Mouse (Mus musculus): ENCODE measurements around the gene Orm3. TPM values are rescaled to one million over a fixed set of nuclear protein-coding genes. Genes with fewer than 3 reads are reported as not detected.

Orm3 gene
- total RNA-seq, 4 experiments from 2014 or later = not detected

DNA sequence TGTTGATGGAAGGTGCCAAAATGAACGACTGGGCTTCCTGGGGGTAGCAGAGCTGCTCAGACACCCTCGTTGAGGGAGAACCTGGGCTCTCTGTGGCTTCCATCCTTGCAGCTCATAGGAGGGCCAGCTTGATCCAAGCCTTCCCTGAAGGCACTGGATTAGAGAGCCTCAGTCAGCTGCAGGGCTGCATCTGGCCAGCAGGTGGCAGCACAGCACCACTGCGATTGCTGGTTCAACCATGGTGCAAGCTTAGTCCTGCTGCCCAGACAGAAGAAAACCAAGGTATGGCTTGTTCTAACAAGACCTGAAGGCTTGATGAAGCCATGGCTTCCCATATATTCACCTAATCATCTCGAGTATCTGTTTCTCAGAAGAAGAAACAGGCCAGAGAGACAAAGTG is 12.6 kb downstream of the Orm3 start:
- DNase-seq (ENCODE audit: low spot score in 2 of 2) = peak; percentile 62 to 95

DNA sequence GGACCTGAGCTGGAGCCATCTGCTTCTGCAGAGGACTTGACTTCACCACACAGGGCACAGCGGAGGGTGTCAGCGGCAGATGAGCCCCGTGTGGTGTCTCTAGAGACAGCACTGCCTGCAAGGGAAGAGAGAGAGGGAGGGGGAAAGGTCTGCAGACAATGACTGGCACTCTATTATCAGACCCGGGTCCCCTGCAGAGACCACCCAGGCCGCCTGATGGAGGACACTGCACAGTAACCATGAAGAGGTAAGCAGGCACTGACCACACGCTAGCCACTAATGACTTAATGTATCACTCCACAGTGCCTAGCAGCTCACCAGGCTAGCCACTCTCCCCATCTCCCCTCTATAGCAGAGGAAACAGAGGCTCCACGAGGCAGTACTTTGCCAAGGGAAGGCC is 14.9 kb downstream of the Orm3 start:
- no peak for DNase-seq (ENCODE audit: low spot score in 2 of 2)

DNA sequence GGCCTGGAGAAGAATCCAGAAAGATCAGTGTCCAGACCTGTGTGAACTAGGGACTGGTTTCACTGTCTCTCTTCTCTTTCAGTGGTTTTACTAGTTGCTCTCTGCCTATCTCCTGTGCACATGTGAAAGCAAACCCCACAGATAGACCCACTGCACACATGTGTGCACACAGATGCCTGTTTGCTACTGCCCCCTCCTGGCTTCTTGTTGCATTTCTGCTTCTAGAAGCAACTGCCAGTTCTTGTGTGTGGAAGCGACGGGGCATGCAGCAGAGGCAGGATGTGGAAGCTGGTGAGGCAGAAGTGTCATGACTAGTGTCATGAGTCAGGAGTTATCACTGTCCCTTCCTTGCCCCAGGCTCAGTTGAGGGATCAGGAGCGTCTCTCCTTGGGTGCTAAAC is 15.9 kb downstream of the Orm3 start:
- no peak for DNase-seq (ENCODE audit: low spot score in 2 of 2)

DNA sequence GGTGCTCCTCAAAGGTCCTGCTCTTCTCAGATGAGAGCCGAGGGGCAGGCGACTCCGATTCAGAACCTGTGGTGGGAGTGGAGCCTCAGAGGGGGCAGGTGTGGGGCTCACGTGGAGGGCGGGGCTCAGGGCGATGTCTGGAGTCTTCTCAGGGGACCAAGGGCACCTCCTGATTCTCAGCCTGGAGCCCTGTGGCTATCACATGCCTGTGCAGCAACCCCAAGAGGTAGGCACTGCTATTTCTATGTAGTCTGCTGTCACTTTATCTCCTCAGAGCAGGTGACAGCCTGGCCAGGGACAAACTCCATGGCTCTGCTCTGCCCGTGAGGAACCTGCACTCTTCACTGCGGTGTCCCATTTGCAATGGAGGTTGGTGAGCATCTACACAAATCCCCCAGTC is 17.4 kb downstream of the Orm3 start:
- DNase-seq (ENCODE audit: low spot score in 2 of 2) = no peak

DNA sequence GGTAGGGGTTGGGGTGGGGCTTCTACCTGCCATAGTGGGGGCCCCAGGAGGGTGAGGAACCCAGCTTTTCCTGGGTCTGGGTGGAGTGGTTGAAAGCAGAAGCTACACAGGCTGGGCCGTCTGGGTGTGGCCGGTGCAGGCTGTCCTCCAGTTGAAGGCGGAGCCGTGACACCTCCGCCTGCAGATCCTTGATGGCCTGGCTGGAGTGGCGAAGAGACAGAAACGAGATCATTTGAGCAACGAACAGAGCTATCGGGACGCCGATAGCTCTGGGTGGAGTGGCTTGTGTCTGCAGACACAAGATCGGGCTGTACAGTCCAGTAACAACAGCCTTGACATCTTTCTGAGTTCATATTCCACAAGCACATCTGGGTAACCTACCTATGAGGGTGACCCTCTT is 18.4 kb downstream of the Orm3 start:
- no peak for DNase-seq (ENCODE audit: low spot score in 2 of 2)

DNA sequence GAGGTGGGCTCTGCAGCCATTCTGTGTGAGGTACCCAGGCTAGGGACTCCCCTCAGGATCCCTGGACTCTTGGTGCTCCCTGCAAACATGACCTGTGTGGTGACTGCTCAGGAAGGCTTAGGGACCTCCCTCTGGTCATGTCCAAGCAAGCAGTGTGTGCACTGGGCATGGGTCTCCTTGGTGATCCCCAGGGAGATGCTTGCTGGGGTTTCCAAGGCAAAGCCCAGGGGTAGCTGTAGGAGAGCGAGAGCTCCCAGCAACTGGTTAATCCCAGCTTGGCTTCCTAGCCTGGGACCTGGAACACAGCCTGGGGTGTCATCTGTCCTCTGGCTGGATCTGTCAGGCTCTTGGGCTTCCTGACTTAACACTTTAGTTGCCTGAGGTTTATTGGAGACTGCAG is 19.4 kb downstream of the Orm3 start:
- no peak for DNase-seq (ENCODE audit: low spot score in 2 of 2)

DNA sequence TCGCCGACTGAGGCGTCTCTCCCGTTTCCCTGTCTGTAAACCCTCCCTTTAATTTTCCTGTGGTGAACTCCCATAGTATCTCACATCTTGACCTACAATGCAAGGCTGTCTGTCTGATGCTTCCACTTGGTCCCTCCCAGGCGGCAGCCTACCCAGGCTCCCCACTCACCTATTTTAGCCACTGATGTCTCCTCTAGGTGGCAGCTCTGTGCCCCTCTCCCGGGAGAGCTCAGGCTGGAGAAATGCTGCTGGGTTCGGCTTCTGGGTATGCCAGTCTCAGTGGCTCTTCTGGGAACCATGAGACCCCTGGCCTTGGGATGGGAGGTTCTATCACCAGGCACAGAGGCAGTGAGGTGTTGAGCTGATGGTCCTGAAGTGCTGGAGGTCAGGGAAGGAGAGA is 21.5 kb downstream of the Orm3 start:
- no peak for DNase-seq (ENCODE audit: low spot score in 2 of 2)

DNA sequence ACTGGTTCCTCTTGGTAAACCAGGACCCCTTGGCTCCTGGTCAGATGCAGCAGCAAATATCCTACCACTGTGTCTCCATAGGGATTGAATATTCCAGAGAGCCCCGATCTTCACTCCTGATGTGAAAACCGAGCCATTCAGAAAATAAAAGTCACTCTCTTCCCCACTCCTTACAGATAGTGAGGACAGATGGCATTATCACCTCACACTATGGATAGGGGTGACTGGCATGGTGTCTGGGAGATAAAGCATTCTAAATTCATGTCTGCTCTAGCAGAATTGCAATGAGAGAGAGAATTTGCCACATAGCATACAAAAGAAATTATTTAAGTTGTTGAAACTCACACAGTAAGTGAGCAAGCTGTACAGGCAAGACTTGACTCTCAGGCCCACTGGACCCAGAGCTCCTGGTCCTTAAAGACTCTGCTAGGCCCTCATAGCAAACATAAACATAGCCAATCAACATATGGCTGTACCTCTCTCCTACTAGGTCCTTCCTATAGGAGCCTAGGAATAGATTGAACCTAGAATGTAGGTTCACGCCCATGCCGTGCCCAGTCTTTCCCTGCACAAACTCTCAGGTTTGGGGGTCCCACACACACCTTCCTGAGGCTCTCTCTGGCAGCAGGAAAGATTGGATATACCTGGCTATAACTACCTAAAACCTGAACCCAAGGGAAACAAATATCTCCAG is 26.9 kb downstream of the Orm3 start:
- no peak for DNase-seq (ENCODE audit: low spot score in 2 of 2)

DNA sequence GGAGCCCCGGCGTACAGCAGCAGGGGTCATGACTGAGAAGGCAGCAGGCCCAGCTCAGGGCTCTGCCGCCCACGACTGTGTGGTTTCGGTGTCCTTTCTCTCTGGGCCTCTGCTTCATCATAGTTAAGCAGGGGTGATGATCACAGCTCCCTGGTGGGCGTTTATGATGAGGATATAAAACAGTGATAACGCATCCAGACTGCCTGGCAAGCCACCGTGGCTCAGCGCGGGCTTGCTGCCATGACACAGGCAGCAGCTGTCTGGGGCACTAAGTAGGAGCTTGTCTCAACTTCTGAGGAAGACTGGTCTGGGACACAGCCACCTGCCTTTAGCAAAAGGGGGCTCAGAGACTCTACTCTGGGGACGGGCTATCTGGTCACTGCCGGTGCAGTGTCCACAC is 27.5 kb downstream of the Orm3 start:
- no peak for DNase-seq (ENCODE audit: low spot score in 2 of 2)

DNA sequence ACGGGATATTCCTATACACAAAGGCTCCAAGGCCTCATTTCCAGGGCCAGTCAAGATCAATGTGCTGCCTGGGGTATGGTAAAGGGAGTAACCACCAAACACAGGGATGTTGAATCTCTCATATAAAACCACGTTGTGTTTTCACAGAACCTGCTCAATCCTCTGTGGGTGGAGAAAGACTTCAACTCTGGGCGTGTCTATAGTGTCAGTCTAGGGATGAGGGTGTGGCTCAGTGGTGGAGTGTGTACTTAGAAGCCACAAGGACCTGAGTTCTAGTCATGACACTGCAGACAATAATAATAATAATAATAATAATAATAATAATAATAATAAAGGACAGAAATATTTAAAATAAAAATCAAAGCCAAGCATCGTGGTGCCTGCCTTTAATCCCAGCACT is 28.3 kb downstream of the Orm3 start:
- DNase-seq (ENCODE audit: low spot score in 2 of 2) = no peak

DNA sequence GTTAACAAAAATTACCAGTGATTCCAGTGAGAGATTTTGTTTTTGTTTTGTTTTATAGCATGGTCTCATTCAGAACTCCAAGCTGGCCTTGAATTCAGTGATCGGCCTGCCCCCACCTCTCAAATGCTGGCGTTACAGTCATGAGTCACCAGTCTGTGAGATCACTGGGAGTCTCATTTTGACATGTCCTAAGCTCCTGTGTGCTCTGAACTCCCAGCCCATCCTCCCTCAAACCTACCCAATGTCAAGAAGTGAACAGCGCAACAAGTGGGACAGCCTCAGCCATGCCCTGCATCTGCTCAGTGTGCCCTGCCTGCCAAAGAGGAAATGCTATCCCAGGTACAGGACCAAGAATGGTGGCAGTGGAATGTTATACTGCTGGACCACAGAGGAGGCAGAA is 29.3 kb downstream of the Orm3 start:
- no peak for DNase-seq (ENCODE audit: low spot score in 2 of 2)

DNA sequence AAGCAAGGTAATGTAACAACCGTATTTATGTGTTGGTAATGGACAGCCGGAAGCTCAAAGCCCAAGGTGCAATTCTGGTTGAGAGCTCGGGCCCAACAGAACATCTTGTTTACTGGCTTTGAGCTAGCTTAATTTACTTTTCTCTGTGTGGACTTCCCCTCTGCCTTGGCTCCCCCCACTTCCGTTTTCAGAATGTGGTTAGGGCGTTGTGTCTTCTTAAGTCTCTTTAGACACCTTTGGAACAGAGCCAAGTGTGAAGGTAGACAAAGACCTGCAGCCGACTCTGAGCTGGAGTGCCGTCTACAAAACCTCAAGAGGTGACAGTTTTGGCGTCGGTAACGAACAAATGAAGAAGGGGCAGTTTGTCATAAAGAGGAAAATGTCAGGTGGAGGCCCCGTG is 29.8 kb downstream of the Orm3 start:
- DNase-seq (ENCODE audit: low spot score in 2 of 2) = no peak

DNA sequence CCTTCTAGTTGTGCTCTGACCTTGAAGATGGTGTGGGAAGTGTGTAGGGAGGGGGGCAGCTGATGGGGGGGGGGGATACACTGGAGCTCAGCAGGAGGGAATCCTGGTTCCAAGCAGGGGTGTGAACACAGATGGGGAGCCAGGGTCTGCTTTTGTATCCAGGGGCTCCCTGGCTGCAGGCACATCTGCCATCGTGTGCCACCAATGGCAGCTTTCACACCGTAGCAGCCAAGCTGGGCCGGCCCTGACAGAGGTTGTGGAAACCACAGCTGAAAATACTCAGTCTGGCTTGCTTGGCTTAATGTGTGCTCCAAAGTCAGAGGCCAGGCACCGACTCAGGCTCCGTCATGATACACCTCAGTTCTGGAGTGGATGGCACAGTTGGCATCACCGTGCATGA is 32.1 kb downstream of the Orm3 start:
- DNase-seq (ENCODE audit: low spot score in 2 of 2) = no peak

DNA sequence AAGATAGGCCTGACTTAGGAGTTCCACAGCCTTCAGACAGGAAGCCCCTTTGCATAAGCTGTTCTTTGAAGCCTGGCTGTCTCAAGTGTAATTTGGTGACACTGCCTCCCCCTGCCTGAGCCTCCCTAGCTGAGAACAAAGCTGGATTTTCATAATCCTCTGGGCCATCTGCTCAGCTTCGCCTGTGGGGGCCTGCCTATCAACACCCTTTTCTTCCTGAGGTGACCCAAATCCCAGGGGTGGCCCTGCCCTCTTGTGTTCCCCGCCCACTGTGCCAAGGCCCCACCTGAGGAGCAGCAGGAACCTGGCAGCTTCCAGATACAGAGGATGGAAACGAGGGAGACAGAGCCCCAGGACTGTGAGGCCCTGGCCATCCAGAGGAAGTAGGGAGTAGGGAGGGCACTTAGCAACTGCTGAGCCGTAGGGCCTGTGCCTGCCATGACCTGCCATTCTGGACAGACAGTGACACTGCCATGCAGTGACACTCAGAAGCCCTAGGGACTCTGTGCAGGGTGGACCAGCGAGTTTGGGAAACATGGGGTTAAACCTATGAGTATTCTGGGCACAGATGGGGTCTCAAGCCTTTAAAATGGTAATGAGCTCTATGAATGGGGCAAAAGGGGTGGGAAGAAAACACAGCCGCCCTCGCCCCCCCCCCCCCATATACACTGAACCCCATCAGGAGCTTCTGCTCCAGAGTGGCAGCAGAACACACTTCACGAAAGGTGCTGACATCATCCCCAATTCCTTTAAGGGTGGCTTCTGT is 33.3 kb downstream of the Orm3 start:
- no peak for DNase-seq (ENCODE audit: low spot score in 2 of 2)

DNA sequence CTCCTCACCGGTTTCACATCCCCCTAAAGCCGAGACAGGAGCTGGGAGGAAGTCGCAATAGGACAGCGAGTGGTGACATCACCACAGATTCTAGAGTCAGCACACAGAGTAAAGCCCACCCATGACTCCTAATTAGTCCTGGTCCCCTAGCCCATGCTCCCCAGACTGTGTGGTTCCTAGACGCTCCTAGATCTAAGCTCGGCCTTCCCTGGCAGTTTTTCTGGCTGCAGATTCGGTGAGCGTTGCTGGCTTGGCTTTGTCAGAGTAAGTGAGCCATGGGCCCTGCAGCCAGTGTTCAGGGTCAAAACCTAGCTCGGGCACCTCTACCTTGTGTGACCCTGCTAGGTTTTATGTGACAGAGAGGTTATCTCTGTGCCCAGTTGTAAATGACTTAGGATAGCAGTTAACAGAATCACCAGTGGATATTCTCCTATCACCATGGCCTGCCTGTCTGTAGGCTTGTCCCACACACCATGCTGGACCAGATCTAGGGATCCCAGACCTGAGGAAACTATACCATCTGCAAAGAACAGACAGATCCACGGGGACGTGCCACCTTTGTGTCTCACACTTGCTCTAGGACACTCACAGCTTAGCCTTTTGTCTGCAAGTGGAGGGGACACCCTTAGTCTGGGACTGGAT is 34.0 kb downstream of the Orm3 start:
- no peak for DNase-seq (ENCODE audit: low spot score in 2 of 2)

DNA sequence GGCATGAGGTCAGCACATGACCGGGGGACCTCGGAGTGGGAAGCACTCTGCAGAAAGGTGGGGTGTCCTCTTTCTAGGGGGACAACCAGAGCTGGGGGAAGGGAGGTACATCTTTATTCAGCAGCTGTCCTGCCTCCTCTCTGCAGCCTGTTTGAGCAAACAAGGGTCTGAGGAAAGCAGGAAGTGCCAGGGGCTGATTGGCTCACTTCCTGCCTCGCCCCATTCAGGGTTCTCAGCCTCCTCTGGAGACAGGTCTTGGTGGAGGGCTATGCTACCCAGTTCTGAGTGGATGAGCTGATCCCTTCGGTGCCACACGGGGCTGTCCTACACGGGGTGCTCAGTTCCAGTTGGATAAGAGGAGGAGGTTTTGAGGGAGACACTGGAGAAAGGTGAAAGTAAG is 35.4 kb downstream of the Orm3 start:
- DNase-seq (ENCODE audit: low spot score in 2 of 2) = no peak

DNA sequence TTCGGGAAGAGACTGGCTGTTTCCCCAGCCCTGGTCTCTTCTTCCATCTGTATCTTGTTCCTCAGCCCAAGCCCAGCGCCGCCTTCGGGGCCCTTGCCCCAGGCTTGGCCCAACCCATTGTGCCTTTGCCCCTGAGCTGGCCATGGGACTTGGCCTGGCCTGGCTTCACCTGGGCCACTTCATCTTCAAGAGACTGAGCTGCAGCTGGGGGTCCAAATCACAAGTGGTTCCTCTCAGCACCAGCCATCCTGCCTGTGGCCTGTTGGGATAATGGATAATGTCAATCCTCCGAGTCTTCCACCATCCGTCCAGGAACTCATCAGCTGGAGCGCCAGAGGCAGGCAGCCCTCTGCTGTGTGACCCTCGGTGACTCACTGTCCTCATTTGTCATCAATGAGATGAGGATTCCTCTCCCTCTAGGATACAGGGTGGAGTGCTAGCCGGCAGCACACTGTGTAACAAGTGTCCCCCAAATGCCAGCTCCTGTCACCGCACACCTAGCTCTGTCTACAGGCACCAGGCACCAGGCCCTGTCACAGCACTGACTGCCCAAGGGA is 42.1 kb downstream of the Orm3 start:
- no peak for DNase-seq (ENCODE audit: low spot score in 2 of 2)

DNA sequence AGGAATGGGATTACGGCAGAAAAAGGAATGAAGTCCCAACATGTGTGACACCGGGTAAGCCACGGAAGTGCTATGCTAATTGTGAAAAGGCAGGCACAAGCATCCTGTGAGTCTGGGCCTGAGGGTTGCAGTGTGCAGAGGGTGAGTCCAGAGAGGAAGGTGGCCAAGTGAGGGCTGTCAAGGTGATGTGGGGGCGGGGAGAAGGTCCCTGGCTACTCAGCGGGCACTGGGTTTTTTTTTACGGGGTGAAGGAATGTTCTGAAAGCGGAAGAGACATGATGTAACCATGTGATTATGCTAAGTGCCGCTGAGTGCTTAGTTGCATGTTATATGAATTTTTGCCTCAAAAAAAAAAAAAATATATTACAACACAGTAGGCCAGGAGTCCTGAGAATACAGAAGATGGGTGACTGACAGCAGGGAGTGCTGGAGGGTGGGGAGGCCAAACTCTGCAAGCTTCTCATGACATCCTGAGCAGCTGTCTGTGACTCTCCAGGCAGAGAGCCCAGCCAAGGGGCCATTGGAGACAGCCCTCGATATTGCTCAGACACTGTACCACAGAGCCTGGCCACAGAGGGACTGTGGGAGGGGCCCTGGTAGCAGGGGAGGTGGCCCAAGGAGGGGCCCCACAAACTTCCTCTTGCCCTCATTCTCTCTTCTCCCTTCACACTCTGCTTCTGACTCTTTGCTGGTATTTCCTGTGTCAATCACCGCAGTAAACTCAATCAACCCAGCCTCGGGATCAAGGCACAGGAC is 43.1 kb downstream of the Orm3 start:
- DNase-seq (ENCODE audit: low spot score in 2 of 2) = no peak

DNA sequence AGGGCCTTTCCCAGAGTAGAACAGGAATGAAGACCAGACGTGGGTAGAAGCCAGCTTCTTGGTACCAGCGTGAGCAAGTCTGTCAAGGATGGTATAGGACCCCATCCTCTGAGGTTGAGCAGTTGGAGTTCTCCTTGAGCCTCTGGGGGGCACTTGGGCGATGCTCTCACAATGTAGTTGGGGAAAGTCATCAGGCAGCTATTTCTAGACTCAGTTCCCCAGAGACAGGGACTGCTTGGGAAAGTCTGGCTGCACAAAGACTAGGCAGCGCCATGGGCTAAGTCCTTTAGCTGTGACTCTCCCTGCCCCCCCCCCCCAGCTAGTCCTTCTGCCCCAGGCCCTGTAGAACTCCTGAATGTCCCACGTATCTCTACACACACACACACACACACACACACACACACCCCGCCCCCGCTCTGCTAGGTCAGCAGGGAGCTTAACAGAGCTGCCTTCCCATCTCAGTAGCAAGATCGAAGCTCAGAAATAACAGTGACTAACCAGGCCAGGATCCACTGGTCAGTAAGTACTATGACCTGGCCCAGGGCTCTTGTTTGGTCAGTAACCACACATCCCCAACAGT is 43.8 kb downstream of the Orm3 start:
- DNase-seq (ENCODE audit: low spot score in 2 of 2) = no peak

DNA sequence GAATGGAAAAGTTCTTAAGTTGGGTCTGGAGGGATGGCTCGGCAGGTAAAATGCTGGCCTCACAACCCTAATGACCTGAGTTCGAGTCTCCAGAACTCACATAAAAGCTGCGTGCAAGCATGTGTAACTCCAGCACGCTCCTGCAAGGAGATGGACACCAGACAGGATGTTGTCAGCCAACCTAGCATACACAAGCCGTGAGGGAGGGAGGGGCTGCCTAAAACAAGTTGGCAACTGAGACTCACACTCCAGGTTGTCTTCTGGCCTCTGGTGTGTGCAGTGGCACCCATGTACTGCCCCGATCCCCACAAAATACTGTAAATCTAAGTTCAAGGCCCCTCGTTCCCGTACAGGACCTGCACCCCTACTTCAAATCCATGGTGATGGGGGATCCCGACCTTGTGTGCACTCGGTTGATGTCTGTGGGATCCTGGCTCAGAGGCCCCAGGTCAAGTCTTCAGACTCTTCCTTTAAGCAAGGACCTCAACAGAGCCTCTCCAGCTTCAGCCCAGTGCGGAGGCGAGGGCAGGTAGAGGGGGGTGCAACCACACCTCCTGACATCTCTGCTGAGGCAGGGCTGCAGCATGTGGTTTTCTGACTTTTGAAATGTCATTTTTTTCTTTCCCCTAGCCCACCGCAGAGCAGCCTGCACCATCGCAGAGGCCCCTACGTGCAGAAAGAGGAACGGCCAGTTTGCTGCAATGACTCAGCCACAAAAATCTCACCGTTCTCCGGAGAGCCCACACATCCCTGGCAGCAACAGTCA is 44.8 kb downstream of the Orm3 start:
- DNase-seq (ENCODE audit: low spot score in 2 of 2) = no peak

DNA sequence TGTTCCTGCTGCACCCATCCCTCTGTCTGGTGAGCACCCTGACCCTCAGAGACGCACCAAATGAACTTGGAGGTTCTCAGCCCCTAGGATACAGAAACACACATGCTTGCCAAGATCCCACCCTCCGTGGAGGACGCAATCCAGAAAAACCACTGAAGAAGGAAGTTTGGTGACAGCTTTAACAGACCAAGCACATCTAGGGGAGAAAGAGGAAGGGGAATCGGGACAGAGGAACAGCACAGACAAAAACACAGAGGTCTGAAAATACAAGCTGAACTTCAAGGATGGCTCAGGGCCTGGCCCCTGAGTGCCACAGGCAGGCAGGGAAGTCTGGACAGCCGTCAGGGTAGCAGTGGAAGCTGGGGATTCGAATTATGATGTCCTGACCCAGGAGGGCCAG is 45.7 kb downstream of the Orm3 start:
- DNase-seq (ENCODE audit: low spot score in 2 of 2) = no peak
